Mouse (Mus musculus): ENCODE measurements around the gene Frmd7. TPM values are rescaled to one million over a fixed set of nuclear protein-coding genes. Genes with fewer than 3 reads are reported as not detected.

Frmd7 gene
- total RNA-seq (2014; rRNA removed) (2.4 and 2.7 TPM in 2 replicates), polyA plus RNA-seq (2015; fragmentation: Nextera tagmentation; extraction: Ambion mirVana) (0.93 and 0.99 TPM in 2 replicates)

- H3K9me3 ChIP-seq (ENCODE audit: low read length) = no peaks in the 10 kb centered on the region
- H3K4me2 ChIP-seq (ENCODE audit: low read depth) = no peak within 1 kb of the TSS
- H3K4me1 ChIP-seq (ENCODE audit: insufficient read depth) = no peaks in the 10 kb centered on the region
- ATAC-seq (no peak), DNase-seq (no peak)
- H3K27me3 ChIP-seq (ENCODE audit: insufficient read depth, low read length) = no peaks in the 10 kb centered on the region
- no peaks in the 10 kb centered on the region for H3K36me3 ChIP-seq (ENCODE audit: insufficient read depth)
- H3K9ac ChIP-seq = no peak within 1 kb of the TSS
- H3K4me3 ChIP-seq (ENCODE audit: low read depth, low read length) = no peak within 1 kb of the TSS
- no peak within 1 kb of the TSS for H3K27ac ChIP-seq (ENCODE audit: low read depth, low read length)
- 58% methylated on average over 14 of the region's 14 CpGs for WGBS
- no peak for TF ChIP-seq CTCF (IDR thresholded peaks at IDR 0.05; ENCODE audit: low read depth)
Measured at GRCm38 (mm10) chrX:50942610-50943009, at the start of gene Frmd7. Gene Frmd7 (minus strand): TSS chrX:50942710.

DNA sequence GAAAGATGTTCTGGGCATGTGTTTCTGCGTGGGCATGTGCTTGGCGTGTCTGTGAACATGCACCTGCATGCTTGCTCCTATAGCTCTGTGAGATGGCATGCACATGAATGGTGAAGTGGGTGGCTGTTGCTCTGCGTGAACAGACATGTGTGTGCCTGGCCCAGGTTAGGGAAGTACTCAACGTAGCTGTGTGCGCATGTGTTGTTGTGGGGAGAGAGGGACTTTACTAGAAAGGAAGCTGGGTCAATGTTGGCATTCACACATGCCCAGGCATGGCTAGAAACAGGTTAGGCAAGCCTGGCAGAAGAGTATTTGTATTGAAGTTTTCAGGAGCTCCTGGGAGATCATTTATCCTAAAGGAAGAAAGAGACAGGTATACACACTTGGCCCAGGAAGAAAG lies 48.8 kb upstream of the Frmd7 start:
- DNase-seq = no peak
- WGBS = 88% methylated on average over 5 of the region's 5 CpGs

DNA sequence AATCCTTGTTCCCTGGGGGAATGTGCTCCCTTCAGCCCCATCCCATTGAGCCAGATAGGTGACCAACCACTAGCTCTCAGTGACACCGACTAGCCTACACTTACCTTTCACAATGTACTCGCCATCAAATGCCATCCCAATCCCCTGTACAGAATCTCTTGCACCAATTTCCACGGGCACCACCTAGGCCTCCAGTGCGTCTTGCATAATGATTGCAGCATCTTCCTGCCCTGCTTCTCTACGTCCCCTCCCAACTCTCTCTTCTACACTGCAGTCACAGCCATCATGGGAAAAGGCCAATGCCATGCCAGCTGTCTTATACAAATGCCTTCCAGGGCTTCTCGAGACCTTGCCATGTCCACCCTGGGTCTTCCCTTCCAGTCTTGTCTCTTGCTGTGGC lies 47.4 kb upstream of the Frmd7 start:
- no peak overlapping the region for H3K27ac ChIP-seq (ENCODE audit: low read depth, low read length)
- H3K9me3 ChIP-seq (ENCODE audit: low read length) = no peaks in the 10 kb centered on the region
- no peaks in the 10 kb centered on the region for H3K27me3 ChIP-seq (ENCODE audit: insufficient read depth, low read length)
- no peaks in the 10 kb centered on the region for H3K4me1 ChIP-seq (ENCODE audit: insufficient read depth)
- 83% methylated on average over 6 of the region's 6 CpGs for WGBS
- H3K4me3 ChIP-seq (ENCODE audit: low read depth, low read length) = no peak overlapping the region
- no peak for ATAC-seq
- no peak overlapping the region for H3K9ac ChIP-seq
- no peak for TF ChIP-seq CTCF (IDR thresholded peaks at IDR 0.05; ENCODE audit: low read depth)
- DNase-seq = no peak
- H3K4me2 ChIP-seq (ENCODE audit: low read depth) = no peak overlapping the region
- H3K36me3 ChIP-seq (ENCODE audit: insufficient read depth) = no peaks in the 10 kb centered on the region

More for the DNA sequence above, 48.8 kb upstream of the Frmd7 start:
- Histone ChIP-seq H3K4me1 (ENCODE audit: insufficient read depth) (no peaks in the 10 kb centered on the region), H3K9me3 (ENCODE audit: low read length) (no peaks in the 10 kb centered on the region), H3K9ac (no peak overlapping the region), H3K36me3 (ENCODE audit: insufficient read depth) (no peaks in the 10 kb centered on the region), H3K27me3 (ENCODE audit: insufficient read depth, low read length) (no peaks in the 10 kb centered on the region), H3K27ac (ENCODE audit: low read depth, low read length) (no peak overlapping the region), H3K4me3 (ENCODE audit: low read depth, low read length) (no peak overlapping the region), H3K4me2 (ENCODE audit: low read depth) (no peak overlapping the region)
- TF ChIP-seq CTCF (IDR thresholded peaks at IDR 0.05; ENCODE audit: low read depth) = no peak
- ATAC-seq = no peak

GRCm38 (mm10) chrX:50988581-50988980 lies 46.1 kb upstream of the Frmd7 start:
- H3K9me3 ChIP-seq (ENCODE audit: low read length) = no peaks in the 10 kb centered on the region
- ATAC-seq (no peak), DNase-seq (no peak)
- H3K4me3 ChIP-seq (ENCODE audit: low read depth, low read length) = no peak overlapping the region
- no peak overlapping the region for H3K4me2 ChIP-seq (ENCODE audit: low read depth)
- H3K4me1 ChIP-seq (ENCODE audit: insufficient read depth) = no peaks in the 10 kb centered on the region
- WGBS = 56% methylated on average over 1 of the region's 1 CpGs
- H3K9ac ChIP-seq = no peak overlapping the region
- no peaks in the 10 kb centered on the region for H3K36me3 ChIP-seq (ENCODE audit: insufficient read depth)
- no peaks in the 10 kb centered on the region for H3K27me3 ChIP-seq (ENCODE audit: insufficient read depth, low read length)
- H3K27ac ChIP-seq (ENCODE audit: low read depth, low read length) = no peak overlapping the region
- no peak for TF ChIP-seq CTCF (IDR thresholded peaks at IDR 0.05; ENCODE audit: low read depth)

DNA sequence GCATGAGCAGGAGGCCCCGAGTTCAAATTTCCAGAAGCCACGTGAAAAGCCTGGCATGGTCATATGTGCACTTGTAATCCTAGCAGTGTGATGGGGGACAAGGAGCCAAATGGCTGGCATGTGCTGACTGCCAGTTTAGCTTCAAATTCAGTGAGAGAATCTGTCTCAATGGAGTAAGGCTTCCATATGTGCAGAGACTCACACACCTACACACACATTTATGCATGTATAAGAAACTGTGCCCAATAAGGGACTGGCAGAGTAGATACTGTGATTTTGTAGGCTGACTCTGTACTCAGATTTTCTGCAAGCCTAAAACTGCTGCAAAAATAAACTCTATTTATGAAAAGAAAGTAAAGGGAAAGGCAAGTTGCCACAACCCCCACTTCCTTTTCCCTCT lies 35.9 kb upstream of the Frmd7 start:
- Histone ChIP-seq H3K9me3 (ENCODE audit: low read length) (no peaks in the 10 kb centered on the region), H3K4me1 (ENCODE audit: insufficient read depth) (no peaks in the 10 kb centered on the region), H3K4me2 (ENCODE audit: low read depth) (no peak overlapping the region), H3K9ac (no peak overlapping the region), H3K36me3 (ENCODE audit: insufficient read depth) (no peaks in the 10 kb centered on the region), H3K4me3 (ENCODE audit: low read depth, low read length) (no peak overlapping the region), H3K27me3 (ENCODE audit: insufficient read depth, low read length) (no peaks in the 10 kb centered on the region), H3K27ac (ENCODE audit: low read depth, low read length) (no peak overlapping the region)
- no peak for TF ChIP-seq CTCF (IDR thresholded peaks at IDR 0.05; ENCODE audit: low read depth)
- WGBS = 78% methylated on average over 2 of the region's 2 CpGs
- no peak for DNase-seq
- peak; percentile 32; the same call in 1 of the 2 replicates for ATAC-seq

DNA sequence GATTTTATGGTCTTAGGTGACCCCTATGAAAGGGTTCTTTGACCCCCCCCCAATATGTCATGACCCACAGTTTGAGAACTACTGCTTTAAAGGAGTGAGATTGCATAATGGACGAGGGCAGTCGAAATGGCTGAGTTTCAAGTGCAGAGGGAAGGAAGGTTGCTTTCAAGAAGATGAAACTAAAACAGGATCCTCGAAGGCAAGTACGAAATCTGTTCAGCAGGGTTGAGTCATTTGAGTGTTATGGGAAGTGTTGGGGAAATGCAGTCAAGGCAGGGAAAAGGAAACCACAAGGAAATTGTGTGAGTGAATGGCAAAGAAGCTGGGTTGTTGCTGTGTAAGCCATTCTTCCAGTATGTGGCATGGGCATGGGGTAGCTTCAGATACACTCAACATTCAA lies 29.6 kb upstream of the Frmd7 start:
- no peak overlapping the region for H3K4me3 ChIP-seq (ENCODE audit: low read depth, low read length)
- H3K36me3 ChIP-seq (ENCODE audit: insufficient read depth) = no peaks in the 10 kb centered on the region
- H3K4me1 ChIP-seq (ENCODE audit: insufficient read depth) = no peaks in the 10 kb centered on the region
- H3K27me3 ChIP-seq (ENCODE audit: insufficient read depth, low read length) = no peaks in the 10 kb centered on the region
- no peak overlapping the region for H3K27ac ChIP-seq (ENCODE audit: low read depth, low read length)
- TF ChIP-seq CTCF (IDR thresholded peaks at IDR 0.05; ENCODE audit: low read depth) = no peak
- ATAC-seq = no peak
- no peaks in the 10 kb centered on the region for H3K9me3 ChIP-seq (ENCODE audit: low read length)
- WGBS = 82% methylated on average over 4 of the region's 4 CpGs
- no peak overlapping the region for H3K9ac ChIP-seq
- DNase-seq = no peak
- no peak overlapping the region for H3K4me2 ChIP-seq (ENCODE audit: low read depth)

- Histone ChIP-seq H3K4me1 (ENCODE audit: insufficient read depth) (no peaks in the 10 kb centered on the region), H3K9me3 (ENCODE audit: low read length) (no peaks in the 10 kb centered on the region), H3K4me3 (ENCODE audit: low read depth, low read length) (no peak overlapping the region), H3K4me2 (ENCODE audit: low read depth) (no peak overlapping the region), H3K27ac (ENCODE audit: low read depth, low read length) (no peak overlapping the region), H3K27me3 (ENCODE audit: insufficient read depth, low read length) (no peaks in the 10 kb centered on the region), H3K9ac (no peak overlapping the region), H3K36me3 (ENCODE audit: insufficient read depth) (no peaks in the 10 kb centered on the region)
- WGBS = 86% methylated on average over 5 of the region's 5 CpGs
- ATAC-seq (no peak), DNase-seq (no peak)
- no peak for TF ChIP-seq CTCF (IDR thresholded peaks at IDR 0.05; ENCODE audit: low read depth)
Measured at GRCm38 (mm10) chrX:50969907-50970306, 27.4 kb upstream of the Frmd7 start.
